Mouse (Mus musculus): Measurements from ENCODE around the gene 2310039H08Rik. TPM values are rescaled to one million over a fixed set of nuclear protein-coding genes. Genes with fewer than 3 reads are reported as not detected.
A peak's percentile ranks its signal among the peaks of the same experiment; 100 is the strongest.
"Not testable (repeated sequence)": the region's sequence is repeated elsewhere in the genome, so short reads cannot be mapped to it uniquely, and the experiment has no call there.

Gene 2310039H08Rik
- polyA plus RNA-seq, 1 experiment from 2014 or later, result 58.3 TPM

DNA sequence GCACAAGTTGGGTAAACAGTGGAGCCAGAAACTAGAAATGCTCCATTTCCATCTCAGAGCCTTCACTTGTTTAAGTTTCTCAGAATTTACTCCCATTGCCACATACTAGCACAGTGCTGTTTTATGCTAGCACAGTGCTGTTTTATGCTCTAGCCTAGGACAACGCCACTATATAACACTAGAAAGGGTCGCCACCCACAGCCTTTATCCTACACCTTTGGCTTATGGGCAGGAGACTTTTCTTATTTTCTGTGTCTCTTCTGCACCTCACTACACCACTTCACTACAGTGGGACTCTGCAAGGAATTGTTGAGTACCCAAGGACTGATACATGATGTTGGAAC lies 10.8 kb downstream of the 2310039H08Rik start:
- ATAC-seq (ENCODE audit: low read depth), result peak; percentile 28; the same call in 1 of the 2 replicates
- Histone ChIP-seq H3K9me3 (ENCODE audit: control insufficient read depth, low read length) (no peaks in the 10 kb centered on the region), H3K27ac (ENCODE audit: low read depth, low read length) (no peak overlapping the region), H3K36me3 (ENCODE audit: control insufficient read depth, insufficient read depth, low read length) (peaks cover 14% of the 10 kb centered on the region), H3K27me3 (ENCODE audit: control insufficient read depth, insufficient read depth, low read length) (no peaks in the 10 kb centered on the region), H3K4me2 (ENCODE audit: low read depth, low read length) (0 out of 2 replicates have a peak overlapping the region, but pooled peaks have one; percentile 51), H3K4me3 (ENCODE audit: low read depth, low read length) (peak overlapping the region; percentile 59), H3K9ac (replicated peaks; ENCODE audit: low read depth, low read length) (no peak overlapping the region), H3K4me1 (ENCODE audit: control insufficient read depth, insufficient read depth, low read length) (peaks cover 8% of the 10 kb centered on the region; the same call in 1 of the 2 replicates)
- 69% methylated on average over 2 of the region's 2 CpGs for WGBS

DNA sequence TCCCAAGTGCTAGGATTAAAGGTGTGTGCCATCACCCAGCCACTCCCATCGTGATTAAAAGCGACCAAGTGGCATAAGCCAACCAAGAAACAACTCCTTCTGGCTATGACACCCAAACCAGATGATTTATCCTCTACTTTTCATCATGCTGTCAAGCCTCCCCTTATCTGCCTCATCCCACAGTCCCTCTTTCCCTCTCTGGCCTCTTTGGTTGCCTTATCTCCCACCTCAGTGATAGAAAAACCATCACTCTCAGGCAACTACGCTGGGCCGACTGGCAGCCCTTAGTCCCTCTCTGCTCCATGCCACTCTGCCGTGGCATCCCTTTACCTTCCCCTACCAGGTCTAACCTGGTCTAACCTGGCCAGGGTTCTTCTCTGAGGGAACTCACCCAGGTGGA lies 14.5 kb downstream of the 2310039H08Rik start:
- Histone ChIP-seq H3K4me3 (ENCODE audit: low read depth, low read length) (no peak overlapping the region), H3K9me3 (ENCODE audit: control insufficient read depth, low read length) (no peaks in the 10 kb centered on the region), H3K4me2 (ENCODE audit: low read depth, low read length) (no peak overlapping the region), H3K27ac (ENCODE audit: low read depth, low read length) (no peak overlapping the region), H3K4me1 (ENCODE audit: control insufficient read depth, insufficient read depth, low read length) (no peaks in the 10 kb centered on the region), H3K9ac (replicated peaks; ENCODE audit: low read depth, low read length) (no peak overlapping the region), H3K27me3 (ENCODE audit: control insufficient read depth, insufficient read depth, low read length) (no peaks in the 10 kb centered on the region), H3K36me3 (ENCODE audit: control insufficient read depth, insufficient read depth, low read length) (no peaks in the 10 kb centered on the region)
- no peak for ATAC-seq (ENCODE audit: low read depth)
- WGBS, result 96% methylated on average over 5 of the region's 5 CpGs

DNA sequence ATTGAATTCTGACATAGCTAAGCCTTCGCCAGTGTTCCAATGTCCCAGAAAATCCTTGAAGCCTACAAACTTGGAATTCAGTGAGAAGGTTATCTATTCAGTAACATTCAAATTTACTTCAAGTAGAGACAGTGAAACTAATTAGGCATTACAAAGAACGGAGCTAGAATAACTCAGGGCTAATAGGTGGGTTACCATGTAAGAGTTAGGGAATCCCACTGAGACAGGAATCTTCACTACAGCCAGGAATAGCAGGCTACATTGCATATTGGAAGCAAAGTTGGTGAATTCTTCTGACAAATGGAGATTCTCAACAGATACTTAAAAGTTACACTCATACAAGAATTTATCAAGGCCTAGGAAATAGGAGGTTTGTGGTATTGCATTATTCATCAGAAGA lies 15.5 kb downstream of the 2310039H08Rik start:
- 55% methylated on average over 2 of the region's 2 CpGs for WGBS
- H3K27me3 ChIP-seq (ENCODE audit: control insufficient read depth, insufficient read depth, low read length); H3K27ac ChIP-seq (ENCODE audit: low read depth, low read length); H3K36me3 ChIP-seq (ENCODE audit: control insufficient read depth, insufficient read depth, low read length); H3K9ac ChIP-seq (replicated peaks; ENCODE audit: low read depth, low read length); H3K9me3 ChIP-seq (ENCODE audit: control insufficient read depth, low read length); H3K4me3 ChIP-seq (ENCODE audit: low read depth, low read length); ATAC-seq (ENCODE audit: low read depth); H3K4me2 ChIP-seq (ENCODE audit: low read depth, low read length); H3K4me1 ChIP-seq (ENCODE audit: control insufficient read depth, insufficient read depth, low read length): not testable (repeated sequence)

DNA sequence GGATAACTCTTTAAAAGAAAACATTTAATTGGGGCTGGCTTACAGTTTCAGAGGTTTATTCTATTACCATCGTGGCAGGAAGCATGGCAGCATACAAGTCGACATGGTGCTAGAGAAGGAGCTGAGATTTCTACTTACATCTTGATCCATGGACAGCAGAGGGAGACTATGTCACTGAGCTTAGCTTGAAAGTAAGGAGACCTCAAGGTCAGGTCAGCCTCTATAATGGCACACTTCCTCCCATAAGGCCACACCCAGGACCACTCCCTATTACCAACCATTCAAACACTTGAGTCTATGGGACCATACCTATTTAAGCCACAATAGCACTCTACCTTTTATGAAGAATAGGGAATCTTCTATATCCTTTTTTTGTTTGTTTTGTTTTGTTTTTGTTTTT lies 20.5 kb downstream of the 2310039H08Rik start:
- Histone ChIP-seq H3K9ac (replicated peaks; ENCODE audit: low read depth, low read length) (no peak overlapping the region), H3K4me2 (ENCODE audit: low read depth, low read length) (no peak overlapping the region), H3K4me1 (ENCODE audit: control insufficient read depth, insufficient read depth, low read length) (no peaks in the 10 kb centered on the region), H3K4me3 (ENCODE audit: low read depth, low read length) (no peak overlapping the region), H3K27me3 (ENCODE audit: control insufficient read depth, insufficient read depth, low read length) (no peaks in the 10 kb centered on the region), H3K36me3 (ENCODE audit: control insufficient read depth, insufficient read depth, low read length) (no peaks in the 10 kb centered on the region), H3K27ac (ENCODE audit: low read depth, low read length) (no peak overlapping the region), H3K9me3 (ENCODE audit: control insufficient read depth, low read length) (no peaks in the 10 kb centered on the region)
- ATAC-seq (ENCODE audit: low read depth), result no peak
- 92% methylated on average over 2 of the region's 2 CpGs for WGBS

DNA sequence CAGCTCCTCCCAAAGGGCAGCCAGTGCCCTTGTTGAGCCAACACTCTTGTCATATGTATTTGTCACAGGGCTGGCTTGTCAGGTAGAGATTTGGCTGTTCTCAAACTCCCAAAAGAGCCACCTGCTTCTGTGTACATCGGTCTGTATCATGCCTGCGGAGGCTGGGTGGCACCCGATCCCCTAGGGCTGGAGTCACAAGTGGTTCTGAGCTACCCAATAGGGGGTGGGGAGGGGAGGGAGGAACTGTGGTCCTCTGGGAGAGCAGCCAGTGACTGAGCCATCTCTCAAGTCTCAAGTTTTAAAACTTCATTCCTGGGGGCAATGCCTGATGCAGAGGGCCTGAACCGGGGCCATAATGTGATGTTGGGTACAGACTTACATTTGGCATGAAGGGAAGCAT lies 24.3 kb downstream of the 2310039H08Rik start:
- 96% methylated on average over 4 of the region's 4 CpGs for WGBS
- H3K4me3 ChIP-seq (ENCODE audit: low read depth, low read length), result no peak overlapping the region
- peaks cover 19% of the 10 kb centered on the region for H3K36me3 ChIP-seq (ENCODE audit: control insufficient read depth, insufficient read depth, low read length)
- ATAC-seq (ENCODE audit: low read depth), result no peak
- no peaks in the 10 kb centered on the region for H3K9me3 ChIP-seq (ENCODE audit: control insufficient read depth, low read length)
- no peak overlapping the region for H3K9ac ChIP-seq (replicated peaks; ENCODE audit: low read depth, low read length)
- H3K4me2 ChIP-seq (ENCODE audit: low read depth, low read length), result no peak overlapping the region
- H3K4me1 ChIP-seq (ENCODE audit: control insufficient read depth, insufficient read depth, low read length), result no peaks in the 10 kb centered on the region
- no peak overlapping the region for H3K27ac ChIP-seq (ENCODE audit: low read depth, low read length)
- no peaks in the 10 kb centered on the region for H3K27me3 ChIP-seq (ENCODE audit: control insufficient read depth, insufficient read depth, low read length)

DNA sequence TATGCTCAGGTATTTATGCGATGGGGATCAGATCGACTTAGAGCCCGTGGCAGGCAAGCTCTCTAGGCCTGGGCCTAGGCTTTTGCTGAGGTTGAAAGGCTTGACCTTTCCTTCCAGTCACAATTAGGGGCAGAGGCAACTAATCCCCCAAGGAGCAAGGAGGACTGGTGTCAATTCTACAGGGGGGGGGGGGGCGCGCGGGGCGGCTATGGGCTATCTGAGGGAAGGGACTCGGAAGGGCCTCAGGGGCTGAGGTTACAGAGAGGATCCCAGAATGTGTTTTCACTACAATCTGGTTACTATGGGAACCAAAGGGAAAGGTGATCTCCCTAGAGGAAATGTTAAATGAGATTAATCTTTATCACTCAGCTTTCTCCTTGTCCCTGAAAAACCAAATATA lies 25.0 kb downstream of the 2310039H08Rik start:
- ATAC-seq (ENCODE audit: low read depth), result no peak
- Histone ChIP-seq H3K4me3 (ENCODE audit: low read depth, low read length) (no peak overlapping the region), H3K27ac (ENCODE audit: low read depth, low read length) (no peak overlapping the region), H3K9ac (replicated peaks; ENCODE audit: low read depth, low read length) (no peak overlapping the region), H3K9me3 (ENCODE audit: control insufficient read depth, low read length) (no peaks in the 10 kb centered on the region), H3K4me2 (ENCODE audit: low read depth, low read length) (no peak overlapping the region), H3K27me3 (ENCODE audit: control insufficient read depth, insufficient read depth, low read length) (no peaks in the 10 kb centered on the region), H3K4me1 (ENCODE audit: control insufficient read depth, insufficient read depth, low read length) (no peaks in the 10 kb centered on the region), H3K36me3 (ENCODE audit: control insufficient read depth, insufficient read depth, low read length) (peaks cover 24% of the 10 kb centered on the region)
- WGBS, result 69% methylated on average over 8 of the region's 8 CpGs

DNA sequence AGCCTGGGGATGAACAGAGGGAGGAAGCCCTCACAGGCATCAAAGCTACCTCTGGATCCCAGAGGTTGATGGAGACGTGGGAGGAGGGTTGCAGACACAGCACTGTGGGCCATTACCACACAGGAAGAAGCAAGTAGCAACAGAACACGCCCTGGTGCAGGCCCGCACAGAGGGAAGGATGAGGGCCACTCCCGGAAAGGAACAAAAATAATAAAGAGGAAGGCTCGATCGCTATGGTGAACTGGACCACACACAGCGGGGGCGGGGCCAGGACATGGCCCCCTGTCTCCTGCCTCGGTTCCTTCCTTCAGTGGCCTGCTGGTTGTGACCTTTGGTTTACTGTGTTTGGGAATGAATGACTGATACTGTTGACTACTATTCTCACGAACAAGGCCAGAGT lies 27.2 kb downstream of the 2310039H08Rik start:
- Histone ChIP-seq H3K4me3 (ENCODE audit: low read depth, low read length) (no peak overlapping the region), H3K4me2 (ENCODE audit: low read depth, low read length) (no peak overlapping the region), H3K9ac (replicated peaks; ENCODE audit: low read depth, low read length) (no peak overlapping the region), H3K9me3 (ENCODE audit: control insufficient read depth, low read length) (no peaks in the 10 kb centered on the region), H3K4me1 (ENCODE audit: control insufficient read depth, insufficient read depth, low read length) (no peaks in the 10 kb centered on the region), H3K36me3 (ENCODE audit: control insufficient read depth, insufficient read depth, low read length) (peaks cover 27% of the 10 kb centered on the region), H3K27ac (ENCODE audit: low read depth, low read length) (no peak overlapping the region), H3K27me3 (ENCODE audit: control insufficient read depth, insufficient read depth, low read length) (no peaks in the 10 kb centered on the region)
- WGBS, result 80% methylated on average over 10 of the region's 10 CpGs
- no peak for ATAC-seq (ENCODE audit: low read depth)

DNA sequence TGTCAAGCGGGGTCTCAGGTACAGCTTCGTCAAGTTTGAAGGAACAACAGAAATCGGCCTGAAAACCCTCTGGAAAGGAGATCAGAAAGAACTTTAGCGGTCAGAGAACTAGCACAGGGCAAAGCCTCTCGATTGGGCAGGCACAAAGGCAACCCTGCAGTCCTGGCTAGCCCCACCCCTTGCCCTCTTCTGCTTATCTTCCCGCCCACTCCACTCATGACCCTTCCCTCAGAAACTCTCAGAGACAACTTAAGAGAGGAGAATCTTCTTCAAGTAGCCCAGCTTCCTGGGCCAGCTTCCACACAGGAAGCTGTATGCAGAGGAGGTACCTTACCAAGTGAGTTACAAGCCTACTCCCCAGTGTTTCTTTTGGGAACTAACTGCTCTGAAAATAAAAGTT lies 29.3 kb downstream of the 2310039H08Rik start:
- WGBS, result 86% methylated on average over 6 of the region's 6 CpGs
- no peak for ATAC-seq (ENCODE audit: low read depth)

DNA sequence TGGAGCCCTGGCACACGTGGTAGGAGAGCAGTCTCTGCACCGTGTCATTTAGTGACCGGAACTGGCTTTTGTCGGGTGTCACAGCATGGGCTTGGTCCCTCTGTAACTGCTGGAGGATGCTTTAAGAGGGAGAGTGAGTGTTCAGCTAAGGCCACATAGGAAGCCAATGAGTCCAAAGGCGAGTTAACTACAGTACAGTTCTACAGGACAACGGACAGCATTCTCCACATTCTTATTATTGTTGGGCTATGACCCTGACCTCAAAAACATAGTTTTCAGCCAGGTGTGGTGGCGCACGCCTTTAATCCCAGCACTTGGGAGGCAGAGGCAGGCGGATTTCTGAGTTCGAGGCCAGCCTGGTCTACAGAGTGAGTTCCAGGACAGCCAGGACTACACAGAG lies 35.9 kb downstream of the 2310039H08Rik start:
- H3K4me2 ChIP-seq (ENCODE audit: low read depth, low read length), result no peak overlapping the region
- no peak overlapping the region for H3K9ac ChIP-seq (replicated peaks; ENCODE audit: low read depth, low read length)
- no peak overlapping the region for H3K4me3 ChIP-seq (ENCODE audit: low read depth, low read length)
- WGBS, result 90% methylated on average over 10 of the region's 10 CpGs
- H3K4me1 ChIP-seq (ENCODE audit: control insufficient read depth, insufficient read depth, low read length), result no peaks in the 10 kb centered on the region
- no peaks in the 10 kb centered on the region for H3K9me3 ChIP-seq (ENCODE audit: control insufficient read depth, low read length)
- no peak for ATAC-seq (ENCODE audit: low read depth)
- H3K27me3 ChIP-seq (ENCODE audit: control insufficient read depth, insufficient read depth, low read length), result no peaks in the 10 kb centered on the region
- H3K36me3 ChIP-seq (ENCODE audit: control insufficient read depth, insufficient read depth, low read length), result peaks cover 29% of the 10 kb centered on the region
- H3K27ac ChIP-seq (ENCODE audit: low read depth, low read length), result no peak overlapping the region

More for the DNA sequence above, 29.3 kb downstream of the 2310039H08Rik start:
- H3K4me2 ChIP-seq (ENCODE audit: low read depth, low read length), result no peak overlapping the region
- H3K36me3 ChIP-seq (ENCODE audit: control insufficient read depth, insufficient read depth, low read length), result peaks cover 37% of the 10 kb centered on the region
- no peaks in the 10 kb centered on the region for H3K4me1 ChIP-seq (ENCODE audit: control insufficient read depth, insufficient read depth, low read length)
- H3K9me3 ChIP-seq (ENCODE audit: control insufficient read depth, low read length), result no peaks in the 10 kb centered on the region
- no peak overlapping the region for H3K4me3 ChIP-seq (ENCODE audit: low read depth, low read length)
- H3K9ac ChIP-seq (replicated peaks; ENCODE audit: low read depth, low read length), result no peak overlapping the region
- no peaks in the 10 kb centered on the region for H3K27me3 ChIP-seq (ENCODE audit: control insufficient read depth, insufficient read depth, low read length)
- H3K27ac ChIP-seq (ENCODE audit: low read depth, low read length), result no peak overlapping the region
